Mouse (Mus musculus): ENCODE data around the gene Galnt10. TPM values are rescaled to one million over a fixed set of nuclear protein-coding genes. Genes with fewer than 3 reads are reported as not detected.

Galnt10 gene
- total and polyA plus RNA-seq, 3 experiments: 5.2 to 8.7 (median 5.6) TPM

- no peak for DNase-seq
- H3K79me2 ChIP-seq (replicated peaks; ENCODE audit: control insufficient read depth, insufficient read depth, low read length): no peaks in the 10 kb centered on the region
- peaks cover 4% of the 10 kb centered on the region for H3K4me1 ChIP-seq (ENCODE audit: control insufficient read depth, insufficient read depth, low read length)
- no peak overlapping the region for H3K27ac ChIP-seq
- H3K4me3 ChIP-seq: no peak overlapping the region
- no peak overlapping the region for H3K9ac ChIP-seq (ENCODE audit: low read depth, low read length)
- peaks cover 43% of the 10 kb centered on the region for H3K27me3 ChIP-seq (ENCODE audit: control insufficient read depth, insufficient read depth, low read length)
- WGBS: 22% methylated on average over 53 of the region's 53 CpGs
- intact Hi-C loops (cut with DNase I): no loop called here
- TF ChIP-seq EP300 (IDR thresholded peaks at IDR 0.05; ENCODE audit: insufficient read depth, low read depth, low read length) (no peak), POLR2A (IDR thresholded peaks at IDR 0.05; ENCODE audit: insufficient read depth, low read depth, low read length) (no peak), CTCF (IDR thresholded peaks at IDR 0.05) (no peak)
- no peaks in the 10 kb centered on the region for H3K36me3 ChIP-seq (ENCODE audit: control insufficient read depth, insufficient read depth, low read length)
Measured at GRCm38 (mm10) chr11:57828955-57829870, 184.0 kb downstream of the Galnt10 start.

DNA sequence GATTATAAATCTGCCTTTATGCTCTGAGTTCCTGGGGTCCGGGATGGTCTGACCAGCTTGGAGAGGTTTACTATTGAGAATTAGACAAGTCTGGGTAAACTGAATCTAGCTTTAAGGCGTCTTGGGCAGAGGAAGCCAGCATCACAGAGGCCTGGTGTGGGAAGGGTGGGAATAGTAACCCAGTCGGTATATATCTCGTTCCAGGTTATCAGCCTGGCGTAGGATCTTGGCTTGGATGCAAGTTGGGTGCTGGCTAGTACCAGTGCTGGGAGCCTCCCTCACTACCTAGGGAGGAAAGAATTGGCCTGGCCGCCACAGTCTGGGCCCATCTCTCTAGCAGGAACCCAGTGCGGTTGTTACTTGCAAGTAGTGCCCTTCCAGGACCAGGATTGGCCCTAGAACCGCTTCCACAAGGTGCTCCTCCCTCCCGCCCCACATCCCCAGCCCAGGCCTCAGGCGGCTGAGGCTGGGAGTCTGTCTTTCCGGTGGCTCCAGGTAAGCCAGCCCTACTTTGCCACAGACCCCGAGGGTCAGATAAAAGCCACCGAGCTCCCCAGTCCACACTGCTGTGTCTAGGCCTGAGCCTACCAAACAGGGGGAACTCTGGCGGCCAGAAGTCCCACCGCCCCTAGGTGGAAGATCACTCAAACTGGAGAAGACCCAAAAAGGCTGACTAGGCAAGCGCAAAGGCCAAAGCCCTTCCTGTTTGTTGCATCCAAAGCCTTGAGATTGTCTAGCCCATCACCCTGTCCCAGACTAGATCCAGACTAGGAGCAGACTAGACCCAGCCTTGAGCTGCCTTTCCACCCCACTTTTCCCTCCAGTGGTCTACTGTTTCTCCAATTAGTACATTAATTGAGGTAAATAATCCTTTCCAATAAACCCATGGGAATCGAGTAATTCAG is 184.9 kb downstream of the Galnt10 start:
- Histone ChIP-seq H3K4me3 (no peak overlapping the region), H3K27ac (no peak overlapping the region), H3K79me2 (replicated peaks; ENCODE audit: control insufficient read depth, insufficient read depth, low read length) (no peaks in the 10 kb centered on the region), H3K4me1 (ENCODE audit: control insufficient read depth, insufficient read depth, low read length) (peaks cover 4% of the 10 kb centered on the region), H3K9ac (ENCODE audit: low read depth, low read length) (no peak overlapping the region), H3K36me3 (ENCODE audit: control insufficient read depth, insufficient read depth, low read length) (no peaks in the 10 kb centered on the region), H3K27me3 (ENCODE audit: control insufficient read depth, insufficient read depth, low read length) (peaks cover 44% of the 10 kb centered on the region)
- no peak for DNase-seq
- WGBS: 71% methylated on average over 17 of the region's 17 CpGs
- intact Hi-C loops (cut with DNase I): no loop called here
- TF ChIP-seq POLR2A (IDR thresholded peaks at IDR 0.05; ENCODE audit: insufficient read depth, low read depth, low read length) (no peak), EP300 (IDR thresholded peaks at IDR 0.05; ENCODE audit: insufficient read depth, low read depth, low read length) (no peak), CTCF (IDR thresholded peaks at IDR 0.05) (no peak)

- TF ChIP-seq POLR2A (IDR thresholded peaks at IDR 0.05; ENCODE audit: insufficient read depth, low read depth, low read length) (no peak), EP300 (IDR thresholded peaks at IDR 0.05; ENCODE audit: insufficient read depth, low read depth, low read length) (no peak), CTCF (IDR thresholded peaks at IDR 0.05) (no peak)
- 27% methylated on average over 31 of the region's 31 CpGs for WGBS
- H3K4me3 ChIP-seq: no peak overlapping the region
- no peaks in the 10 kb centered on the region for H3K36me3 ChIP-seq (ENCODE audit: control insufficient read depth, insufficient read depth, low read length)
- peaks cover 48% of the 10 kb centered on the region for H3K27me3 ChIP-seq (ENCODE audit: control insufficient read depth, insufficient read depth, low read length)
- intact Hi-C loops (cut with DNase I): no loop called here
- no peak for DNase-seq
- no peak overlapping the region for H3K27ac ChIP-seq
- no peaks in the 10 kb centered on the region for H3K79me2 ChIP-seq (replicated peaks; ENCODE audit: control insufficient read depth, insufficient read depth, low read length)
- no peak overlapping the region for H3K9ac ChIP-seq (ENCODE audit: low read depth, low read length)
- H3K4me1 ChIP-seq (ENCODE audit: control insufficient read depth, insufficient read depth, low read length): peaks cover 4% of the 10 kb centered on the region
Measured at GRCm38 (mm10) chr11:57831281-57831781, 186.1 kb downstream of the Galnt10 start.

DNA sequence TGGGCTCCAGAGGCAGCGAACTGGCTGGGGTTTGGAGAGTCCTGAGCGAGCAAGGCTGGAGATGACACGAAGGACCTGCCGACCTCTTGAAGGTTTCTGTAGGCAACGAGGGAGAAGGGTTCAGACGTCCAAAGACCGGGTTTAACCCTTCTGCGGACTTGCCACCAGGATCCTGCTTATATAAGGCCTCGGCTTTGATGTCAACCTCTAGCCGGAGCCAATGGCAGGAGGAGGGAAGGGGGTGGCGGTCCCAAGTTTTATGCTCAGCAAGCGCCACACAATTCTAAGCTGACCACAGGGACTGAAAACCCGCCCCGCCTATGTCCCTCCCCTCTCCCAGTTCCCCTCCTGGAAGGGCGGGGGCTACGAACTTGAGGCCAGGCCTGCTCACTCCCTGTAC is 186.6 kb downstream of the Galnt10 start:
- Histone ChIP-seq H3K9ac (ENCODE audit: low read depth, low read length) (no peak overlapping the region), H3K4me3 (no peak overlapping the region), H3K27me3 (ENCODE audit: control insufficient read depth, insufficient read depth, low read length) (peaks cover 52% of the 10 kb centered on the region), H3K36me3 (ENCODE audit: control insufficient read depth, insufficient read depth, low read length) (no peaks in the 10 kb centered on the region), H3K4me1 (ENCODE audit: control insufficient read depth, insufficient read depth, low read length) (peaks cover 4% of the 10 kb centered on the region), H3K27ac (no peak overlapping the region), H3K79me2 (replicated peaks; ENCODE audit: control insufficient read depth, insufficient read depth, low read length) (no peaks in the 10 kb centered on the region)
- no peak for DNase-seq
- intact Hi-C loops (cut with DNase I): no loop called here
- TF ChIP-seq POLR2A (IDR thresholded peaks at IDR 0.05; ENCODE audit: insufficient read depth, low read depth, low read length): no peak
- no peak for TF ChIP-seq CTCF (IDR thresholded peaks at IDR 0.05)
- TF ChIP-seq EP300 (IDR thresholded peaks at IDR 0.05; ENCODE audit: insufficient read depth, low read depth, low read length): no peak
- 46% methylated on average over 16 of the region's 16 CpGs for WGBS

- Histone ChIP-seq H3K4me3 (no peak within 1 kb of the TSS), H3K36me3 (ENCODE audit: control insufficient read depth, insufficient read depth, low read length) (no peaks in the 10 kb centered on the region), H3K27ac (no peak within 1 kb of the TSS), H3K4me1 (ENCODE audit: control insufficient read depth, insufficient read depth, low read length) (peaks cover 3% of the 10 kb centered on the region), H3K9ac (ENCODE audit: low read depth, low read length) (no peak within 1 kb of the TSS), H3K79me2 (replicated peaks; ENCODE audit: control insufficient read depth, insufficient read depth, low read length) (no peaks in the 10 kb centered on the region), H3K27me3 (ENCODE audit: control insufficient read depth, insufficient read depth, low read length) (peaks cover 49% of the 10 kb centered on the region)
- WGBS: 26% methylated on average over 23 of the region's 23 CpGs
- DNase-seq: no peak
- TF ChIP-seq CTCF (IDR thresholded peaks at IDR 0.05): no peak
- TF ChIP-seq EP300 (IDR thresholded peaks at IDR 0.05; ENCODE audit: insufficient read depth, low read depth, low read length): no peak
- TF ChIP-seq POLR2A (IDR thresholded peaks at IDR 0.05; ENCODE audit: insufficient read depth, low read depth, low read length): no peak
- intact Hi-C loops (cut with DNase I): no loop called here
Measured at GRCm38 (mm10) chr11:57832552-57833201, 187.4 kb downstream of the Galnt10 start, which contains the start of gene Hand1. TSS of gene Hand1 (minus strand) at chr11:57832818.

All from heart, adult 2 months (tissue).